Mouse (Mus musculus) forebrain, embryonic 16.5 days (tissue): ENCODE measurements around the gene Rnf43. TPM values are rescaled to one million over a fixed set of nuclear protein-coding genes. Genes with fewer than 3 reads are reported as not detected.

ENCODE experiments used
- ATAC-seq: fragments of 200-750 bp; cut with Nextera tagmentation; 2 replicates; pipeline ENCODE4 v1.8.0; 2017; ENCODE audit warnings: mild to moderate bottlenecking, moderate library complexity
- H3K27ac ChIP-seq: fragments of 300-500 bp; sonication (generic); 2 replicates; pipeline ENCODE4 v1.5.1; 2014; ENCODE audit warnings: low read length, control low read depth
- H3K27me3 ChIP-seq: fragments of 300-500 bp; sonication (generic); replicated peaks from 2 replicates; pipeline ENCODE4 v1.6.1; 2014; ENCODE audit warnings: low read length; ENCODE audit not compliant: control insufficient read depth, insufficient read depth
- H3K36me3 ChIP-seq: fragments of 300-500 bp; sonication (generic); 2 replicates; pipeline ENCODE4 v1.6.1; 2014; ENCODE audit not compliant: control insufficient read depth, insufficient read depth
- H3K4me1 ChIP-seq: fragments of 300-500 bp; sonication (generic); replicated peaks from 2 replicates; pipeline ENCODE4 v1.6.1; 2014; ENCODE audit warnings: low read length; ENCODE audit not compliant: control insufficient read depth, insufficient read depth
- H3K4me2 ChIP-seq: fragments of 300-500 bp; sonication (generic); 2 replicates; pipeline ENCODE4 v1.6.1; 2014; ENCODE audit warnings: mild to moderate bottlenecking, low read length, control low read depth
- H3K4me3 ChIP-seq: fragments of 300-500 bp; sonication (generic); replicated peaks from 2 replicates; pipeline ENCODE4 v1.5.1; 2014; ENCODE audit warnings: mild to moderate bottlenecking, low read length, control low read depth
- H3K9ac ChIP-seq: fragments of 300-500 bp; sonication (generic); replicated peaks from 2 replicates; pipeline ENCODE4 v1.6.1; 2014; ENCODE audit warnings: low read depth, low read length, control low read depth
- H3K9me3 ChIP-seq: fragments of 300-500 bp; sonication (generic); 2 replicates; pipeline ENCODE4 v1.6.1; 2016; ENCODE audit warnings: low read length; ENCODE audit not compliant: control insufficient read depth
- whole genome bisulfite sequencing: fragments of 180-500 bp; shearing (Covaris S2); extraction: QIAGEN DNeasy Blood & Tissue Kit; methylation state at CpG from one replicate; pipeline ENCODE4 v1.1.7; 2014; 5-methylcytosine and 5-hydroxymethylcytosine counted together
- polyA plus RNA-seq: library from polyadenylated mRNA; unstranded; fragments of >200 nt; fragmentation: Nextera tagmentation; extraction: Ambion mirVana; gene quantifications from 2 replicates; pipeline ENCODE4 v1.2.1, GENCODE M21; 2015

Gene Rnf43
- polyA plus RNA-seq, 1 experiment from 2014 or later, result 0.76 TPM

DNA sequence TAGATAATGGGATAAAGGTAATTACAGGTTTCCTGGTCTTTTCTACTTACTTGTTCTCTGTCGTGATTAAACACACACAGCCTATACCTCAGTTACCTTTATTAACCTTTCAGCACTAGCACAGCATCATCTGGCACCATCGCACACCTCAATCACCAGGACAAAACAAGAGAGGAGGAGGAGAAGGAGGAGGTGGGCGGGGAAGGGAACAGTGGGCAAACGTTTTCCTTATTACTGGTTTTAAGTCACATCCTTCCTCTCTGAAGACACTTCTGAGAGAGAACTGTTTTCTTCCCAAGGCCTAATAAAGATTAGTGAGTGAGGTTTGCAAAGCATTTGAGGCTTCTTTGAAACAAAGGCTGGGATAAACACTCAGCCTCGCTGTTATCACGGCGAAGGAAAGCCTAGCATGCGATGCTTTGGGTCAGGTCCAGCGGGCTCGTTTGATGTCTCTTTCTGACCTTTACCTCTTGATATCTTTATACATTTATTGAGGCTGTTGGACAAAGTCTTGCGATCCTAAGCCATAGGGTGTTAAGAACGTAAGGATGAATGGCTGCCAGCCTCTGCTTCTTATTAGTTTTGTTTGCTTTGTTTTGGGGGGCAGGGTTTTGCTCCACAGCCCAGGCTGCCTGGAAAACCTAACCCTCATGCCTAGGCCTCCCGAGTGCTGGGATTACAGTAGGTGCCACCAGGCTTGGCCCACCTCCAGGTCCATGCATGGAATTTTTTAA is 20.5 kb downstream of the Rnf43 start:
- Histone ChIP-seq H3K4me1 (peaks cover 3% of the 10 kb centered on the region; the same call in 1 of the 2 replicates), H3K27ac (no peak overlapping the region), H3K27me3 (no peaks in the 10 kb centered on the region), H3K9ac (no peak overlapping the region), H3K4me2 (no peak overlapping the region), H3K9me3 (no peaks in the 10 kb centered on the region), H3K4me3 (no peak overlapping the region), H3K36me3 (no peaks in the 10 kb centered on the region)
- no peak for ATAC-seq
- 42% methylated on average over 13 of the region's 13 CpGs for WGBS

DNA sequence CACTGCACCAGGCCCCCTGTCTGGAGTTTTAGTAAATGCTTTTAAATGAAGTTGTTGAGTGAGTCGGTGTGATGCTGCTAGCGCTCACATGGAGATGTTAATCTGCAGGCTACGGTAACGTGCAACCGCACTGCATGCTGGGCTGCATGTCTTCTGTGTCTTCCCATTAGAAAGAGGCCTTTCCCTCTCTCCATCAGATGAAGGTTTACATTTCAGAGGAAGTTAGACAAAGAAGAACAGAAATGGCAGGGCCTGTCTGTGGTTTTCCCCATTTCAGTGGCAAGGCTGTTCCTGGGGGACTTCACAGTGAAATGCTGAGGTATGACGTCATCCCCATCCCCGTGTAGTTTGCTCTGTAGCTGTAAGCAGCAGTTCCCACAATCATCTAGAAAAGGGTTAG is 23.9 kb downstream of the Rnf43 start:
- Histone ChIP-seq H3K27ac (no peak overlapping the region), H3K27me3 (no peaks in the 10 kb centered on the region), H3K9ac (no peak overlapping the region), H3K4me1 (peaks cover 10% of the 10 kb centered on the region), H3K9me3 (no peaks in the 10 kb centered on the region), H3K4me2 (no peak overlapping the region), H3K4me3 (no peak overlapping the region), H3K36me3 (no peaks in the 10 kb centered on the region)
- WGBS, result 59% methylated on average over 7 of the region's 7 CpGs
- no peak for ATAC-seq

DNA sequence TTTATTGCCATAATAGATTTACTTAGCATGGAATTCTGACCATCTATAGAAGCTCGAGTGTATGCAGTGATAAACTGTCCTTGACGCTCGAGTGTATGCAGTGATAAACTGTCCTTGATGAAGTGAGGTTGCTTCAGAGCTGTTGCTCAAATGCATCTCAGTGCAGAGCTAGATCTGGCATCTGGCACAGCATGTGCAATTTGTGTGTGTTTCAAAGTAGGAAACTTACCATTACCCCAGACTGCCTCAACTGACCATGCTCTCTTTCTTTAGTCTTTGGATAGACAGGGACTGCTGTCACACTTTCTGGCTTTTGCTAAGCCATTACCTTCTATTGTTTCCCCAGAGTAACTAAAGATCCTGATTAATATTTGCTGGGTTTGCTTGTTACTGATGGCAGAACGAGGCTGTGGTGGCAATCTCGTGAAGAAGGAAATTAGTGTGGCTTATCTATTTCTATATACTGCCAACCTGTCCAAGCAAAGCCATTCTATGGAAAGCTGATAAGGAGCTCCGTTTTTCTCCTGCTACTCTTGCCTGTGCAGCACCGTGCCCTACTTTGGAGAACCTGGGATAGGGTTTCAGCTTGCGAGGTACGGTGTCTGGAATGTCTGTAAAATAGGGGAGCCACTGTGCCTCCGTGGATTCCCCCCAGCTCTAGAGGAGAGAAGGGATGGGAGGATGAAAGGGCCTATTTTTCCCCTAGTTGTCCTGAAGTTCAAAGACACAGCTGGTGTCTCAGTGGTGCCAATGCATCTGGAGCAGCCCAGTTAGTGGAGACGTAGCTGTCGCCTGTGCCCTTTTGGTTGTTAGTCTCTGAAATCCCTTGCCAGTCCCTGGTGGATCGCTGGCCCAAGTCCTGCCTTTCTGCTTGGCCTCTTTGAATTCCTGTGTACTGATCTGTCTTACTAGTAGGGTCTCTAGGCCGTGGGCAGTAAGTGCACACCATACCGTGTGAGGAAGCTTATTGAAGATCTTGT is 25.0 kb downstream of the Rnf43 start:
- ATAC-seq, result no peak
- H3K27me3 ChIP-seq, result no peaks in the 10 kb centered on the region
- no peak overlapping the region for H3K27ac ChIP-seq
- H3K4me2 ChIP-seq, result no peak overlapping the region
- 79% methylated on average over 15 of the region's 15 CpGs for WGBS
- no peaks in the 10 kb centered on the region for H3K36me3 ChIP-seq
- peaks cover 10% of the 10 kb centered on the region for H3K4me1 ChIP-seq
- no peaks in the 10 kb centered on the region for H3K9me3 ChIP-seq
- H3K9ac ChIP-seq, result no peak overlapping the region
- H3K4me3 ChIP-seq, result no peak overlapping the region

DNA sequence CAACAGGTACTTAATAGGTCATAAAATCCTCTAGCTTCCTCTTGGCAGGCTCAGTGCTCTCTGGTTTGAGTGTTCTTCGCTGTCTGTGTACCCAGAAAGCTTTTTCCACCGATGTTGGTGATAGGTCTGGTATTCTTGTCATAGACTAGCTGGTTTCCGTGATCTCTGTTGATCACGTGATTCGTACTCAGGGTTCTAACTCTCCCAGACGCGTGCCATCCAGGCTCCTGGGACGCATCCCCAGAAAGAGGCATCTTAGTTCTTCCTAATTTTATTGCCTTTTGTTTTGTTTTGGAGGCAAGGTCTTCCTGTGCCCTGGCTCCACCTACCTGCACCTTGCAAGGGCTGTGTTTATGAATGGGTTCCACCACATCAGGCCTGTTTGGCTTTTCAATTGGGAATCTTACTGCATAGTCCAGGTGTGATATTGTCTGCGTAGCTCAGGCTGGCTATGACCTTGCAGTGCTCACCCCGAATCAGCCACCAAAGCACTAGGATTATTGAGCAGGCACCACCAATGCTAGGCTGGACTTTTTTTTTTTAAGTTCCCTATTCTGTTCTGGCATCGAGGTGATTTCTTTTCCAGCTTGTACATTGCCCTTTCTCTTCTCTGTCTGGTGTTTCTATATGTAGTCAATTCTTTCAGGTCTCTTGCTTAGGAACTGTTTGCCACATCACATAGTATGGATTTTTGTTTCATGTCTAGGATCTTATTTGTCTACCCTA is 26.1 kb downstream of the Rnf43 start:
- ATAC-seq, result no peak
- Histone ChIP-seq H3K36me3 (no peaks in the 10 kb centered on the region), H3K4me3 (no peak overlapping the region), H3K4me2 (no peak overlapping the region), H3K4me1 (peaks cover 7% of the 10 kb centered on the region), H3K9me3 (no peaks in the 10 kb centered on the region), H3K9ac (no peak overlapping the region), H3K27me3 (no peaks in the 10 kb centered on the region), H3K27ac (no peak overlapping the region)
- 89% methylated on average over 11 of the region's 11 CpGs for WGBS

DNA sequence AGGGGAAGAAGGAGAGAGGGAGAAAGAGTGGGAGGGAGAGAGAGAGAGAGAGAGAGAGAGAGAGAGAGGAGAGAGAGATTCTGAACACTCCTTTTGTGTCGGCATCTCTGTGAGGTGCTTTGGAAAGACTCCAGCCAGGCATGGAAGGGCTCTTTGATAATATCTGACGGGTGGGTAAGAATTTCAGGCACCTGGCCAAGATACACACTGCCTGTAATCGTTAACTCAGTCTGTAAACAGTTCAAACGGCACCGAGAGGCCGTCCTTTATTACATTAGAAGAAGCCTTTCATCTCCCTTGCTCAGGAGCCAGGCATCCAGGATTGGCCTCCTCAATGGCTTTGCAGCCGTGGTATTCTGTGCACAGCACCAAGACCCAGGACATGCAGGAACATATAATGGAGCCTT is 26.9 kb downstream of the Rnf43 start:
- H3K9ac ChIP-seq, result no peak overlapping the region
- H3K9me3 ChIP-seq, result no peaks in the 10 kb centered on the region
- peaks cover 7% of the 10 kb centered on the region for H3K4me1 ChIP-seq
- no peaks in the 10 kb centered on the region for H3K27me3 ChIP-seq
- H3K27ac ChIP-seq, result no peak overlapping the region
- WGBS, result 7% methylated on average over 7 of the region's 7 CpGs
- no peaks in the 10 kb centered on the region for H3K36me3 ChIP-seq
- ATAC-seq, result no peak
- H3K4me3 ChIP-seq, result no peak overlapping the region
- no peak overlapping the region for H3K4me2 ChIP-seq

DNA sequence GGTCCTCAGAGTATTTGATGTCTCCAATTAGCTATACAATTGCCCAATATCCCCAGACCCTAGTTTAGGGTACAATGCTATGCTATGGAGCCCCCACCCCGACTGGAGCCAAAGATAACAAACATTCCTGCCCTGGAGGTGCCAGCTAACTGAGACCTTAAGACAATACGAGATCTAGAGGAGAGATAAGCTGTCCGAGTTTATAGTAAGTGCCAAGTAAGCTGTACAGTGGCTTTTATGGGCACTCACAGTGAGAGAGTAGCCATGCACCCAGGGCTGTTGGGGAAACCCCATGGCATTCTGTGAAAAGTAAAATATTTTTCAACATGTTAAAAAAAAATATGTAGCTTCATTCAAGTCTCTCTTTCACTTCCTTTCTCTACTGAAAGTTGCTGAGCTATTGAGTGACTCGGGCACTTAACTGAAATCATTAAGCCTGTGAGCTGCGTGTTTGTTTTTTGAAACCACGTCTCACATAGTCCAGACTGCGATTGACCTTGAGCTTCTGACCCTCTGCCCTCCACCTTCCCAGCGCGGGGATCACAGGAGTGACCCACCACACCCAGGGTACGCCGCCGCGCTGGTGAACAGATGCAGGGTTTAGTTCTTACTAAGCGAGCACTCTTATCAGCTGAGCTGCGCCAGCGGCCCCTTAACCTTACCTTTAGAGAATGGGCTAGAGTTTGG is 27.7 kb downstream of the Rnf43 start:
- no peak for ATAC-seq
- Histone ChIP-seq H3K9me3 (no peaks in the 10 kb centered on the region), H3K4me3 (no peak overlapping the region), H3K4me2 (no peak overlapping the region), H3K4me1 (peaks cover 7% of the 10 kb centered on the region), H3K9ac (no peak overlapping the region), H3K27me3 (no peaks in the 10 kb centered on the region), H3K36me3 (no peaks in the 10 kb centered on the region), H3K27ac (no peak overlapping the region)
- 69% methylated on average over 16 of the region's 16 CpGs for WGBS

DNA sequence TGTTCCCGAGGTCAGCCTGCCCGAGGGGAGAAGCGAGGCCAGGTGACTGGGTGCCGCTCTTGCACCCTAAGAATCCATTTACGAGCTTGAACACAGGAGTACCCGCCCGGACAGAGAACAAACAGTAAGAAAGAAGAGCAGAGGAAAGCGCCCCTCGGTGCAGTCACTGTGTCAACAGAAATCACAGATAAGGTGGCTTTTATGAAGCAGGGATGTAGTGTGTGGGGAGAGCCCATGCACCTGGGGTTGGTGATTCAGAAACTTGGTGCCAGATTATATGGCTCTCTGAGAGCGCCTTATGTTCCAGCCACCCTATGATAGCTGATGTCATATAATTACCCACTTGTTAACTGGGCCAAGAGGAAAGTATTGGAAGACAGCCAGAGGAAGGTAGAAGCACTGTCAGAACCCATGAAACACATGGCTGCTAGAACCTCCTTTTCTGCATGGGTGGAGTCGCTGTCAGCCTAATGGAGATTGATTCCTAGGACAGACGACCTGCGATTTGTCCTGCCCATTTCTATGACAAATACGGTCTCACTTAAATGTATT is 34.7 kb downstream of the Rnf43 start:
- H3K9me3 ChIP-seq, result no peaks in the 10 kb centered on the region
- ATAC-seq, result no peak
- H3K27me3 ChIP-seq, result no peaks in the 10 kb centered on the region
- no peak overlapping the region for H3K27ac ChIP-seq
- no peak overlapping the region for H3K4me2 ChIP-seq
- H3K4me1 ChIP-seq, result no peaks in the 10 kb centered on the region
- no peak overlapping the region for H3K4me3 ChIP-seq
- WGBS, result 86% methylated on average over 14 of the region's 14 CpGs
- no peak overlapping the region for H3K9ac ChIP-seq
- no peaks in the 10 kb centered on the region for H3K36me3 ChIP-seq

DNA sequence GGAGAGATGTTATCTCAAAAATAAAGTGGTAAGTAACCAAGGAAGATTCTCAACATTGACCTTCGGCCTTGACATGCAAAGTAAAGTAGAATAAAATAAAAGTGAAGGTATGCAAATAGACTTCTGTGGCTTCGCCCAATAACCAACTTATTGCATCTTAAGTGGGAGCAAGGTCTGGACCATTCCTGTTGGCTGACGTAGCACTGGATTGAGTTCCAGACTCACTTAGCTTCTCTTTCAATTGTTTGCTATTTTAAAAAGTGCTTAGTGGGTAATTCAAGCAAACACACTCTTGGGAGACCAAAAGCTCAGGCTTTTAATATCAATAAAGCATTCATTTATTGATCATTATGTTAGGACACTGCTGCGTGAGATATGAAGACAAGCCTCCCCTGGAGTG is 35.6 kb downstream of the Rnf43 start:
- Histone ChIP-seq H3K4me2 (no peak overlapping the region), H3K9ac (no peak overlapping the region), H3K4me1 (no peaks in the 10 kb centered on the region), H3K27ac (no peak overlapping the region), H3K4me3 (no peak overlapping the region), H3K36me3 (no peaks in the 10 kb centered on the region), H3K27me3 (no peaks in the 10 kb centered on the region), H3K9me3 (no peaks in the 10 kb centered on the region)
- no peak for ATAC-seq
- 89% methylated on average over 4 of the region's 4 CpGs for WGBS
